Mouse (Mus musculus): ENCODE measurements around the gene Lrr1. TPM values are rescaled to one million over a fixed set of nuclear protein-coding genes. Genes with fewer than 3 reads are reported as not detected.

Gene Lrr1
- total and polyA plus RNA-seq, 3 experiments = 9.2 to 35.0 (median 23.8) TPM

- no peak for DNase-seq (ENCODE audit: extremely low read depth)
- Histone ChIP-seq H3K4me3 (replicated peaks in 1 of 3; ENCODE audit: low read depth in 2 of 3, low read length in 2 of 3, poor library complexity in 1 of 3) (no peak overlapping the region), H3K79me2 (replicated peaks; ENCODE audit: control insufficient read depth, extremely low read depth, insufficient read depth, poor library complexity, severe bottlenecking) (peaks cover 55% of the 10 kb centered on the region), H3K27ac (ENCODE audit: insufficient read depth, low read depth) (no peak overlapping the region), H3K36me3 (replicated peaks in 1 of 2; ENCODE audit: control insufficient read depth in 1 of 2, insufficient read depth in 1 of 2, low read length in 1 of 2) (peaks cover 17 to 42% of the 10 kb centered on the region in 2 experiments), H3K9ac (ENCODE audit: insufficient read depth, low read depth) (no peak overlapping the region), H3K27me3 (replicated peaks) (no peaks in the 10 kb centered on the region), H3K9me3 (replicated peaks; ENCODE audit: low read length) (no peaks in the 10 kb centered on the region), H3K4me1 (ENCODE audit: control insufficient read depth in 1 of 2, insufficient read depth in 2 of 2) (peaks cover 5 to 28% of the 10 kb centered on the region in 2 experiments; a peak in 3 of 4 replicates), H3K4me2 (ENCODE audit: insufficient read depth, low read depth, poor library complexity, severe bottlenecking) (no peak overlapping the region)
- no peak for TF ChIP-seq TBP (conservative IDR thresholded peaks at IDR 0.05; ENCODE audit: low read depth, low read length)
- TF ChIP-seq SIN3A (IDR thresholded peaks at IDR 0.05; ENCODE audit: low read length) = no peak
- TF ChIP-seq SMC3 (IDR thresholded peaks at IDR 0.05; ENCODE audit: low read depth, low read length) = no peak
- TF ChIP-seq MYC (IDR thresholded peaks at IDR 0.05; ENCODE audit: low read depth, low read length) = no peak
- dilution Hi-C loops (cut with MboI; ENCODE audit: extremely low pct_ligation_motif_present, extremely low pct_unique_long_range_greater_than_20kb, low sequenced_read_pairs) (no loop called here), in situ Hi-C loops (cut with MboI; ENCODE audit: low pct_ligation_motif_present, low pct_unique_long_range_greater_than_20kb, low sequenced_read_pairs) (no loop called here)
Measured at GRCm38 (mm10) chr12:69191396-69191795, 22.8 kb downstream of the Lrr1 start.

DNA sequence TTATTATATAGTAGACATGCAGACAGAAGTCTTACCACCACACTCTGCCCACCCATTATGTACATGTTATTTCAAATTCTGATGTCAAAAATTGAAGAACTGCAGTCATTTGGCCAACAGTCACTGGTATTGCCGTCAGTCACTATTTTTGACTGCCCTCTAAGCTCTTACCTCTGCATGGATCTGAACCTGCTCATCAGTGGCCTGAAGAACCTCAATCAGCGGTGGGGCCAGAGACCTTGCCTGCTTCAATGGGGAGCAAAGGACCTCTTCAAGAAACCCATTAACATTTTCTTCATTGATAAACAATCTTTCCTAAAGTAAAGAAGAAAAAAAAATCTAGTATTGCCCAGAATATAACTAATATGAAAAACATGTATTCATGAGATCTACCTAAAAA, 24.0 kb downstream of the Lrr1 start:
- TF ChIP-seq NELFE (IDR thresholded peaks at IDR 0.05; ENCODE audit: low read depth, low read length) (no peak), USF1 (IDR thresholded peaks at IDR 0.05; ENCODE audit: low read depth, low read length) (no peak), CTCF (conservative IDR thresholded peaks at IDR 0.05 in 1 of 2, IDR thresholded peaks at IDR 0.05 in 1 of 2; ENCODE audit: low read depth in 2 of 2, low read length in 2 of 2) (no peak), IRF4 (IDR thresholded peaks at IDR 0.05; ENCODE audit: low read depth, low read length) (no peak), BHLHE40 (IDR thresholded peaks at IDR 0.05; ENCODE audit: low read depth, low read length) (no peak), RAD21 (IDR thresholded peaks at IDR 0.05; ENCODE audit: low read depth, low read length) (no peak), MAZ (IDR thresholded peaks at IDR 0.05; ENCODE audit: low read depth, low read length) (no peak), ZC3H11A (IDR thresholded peaks at IDR 0.05; ENCODE audit: low read depth, low read length) (no peak), ETS1 (conservative IDR thresholded peaks at IDR 0.05; ENCODE audit: low read depth, low read length) (no peak), TCF12 (IDR thresholded peaks at IDR 0.05; ENCODE audit: low read depth, low read length) (no peak), ZNF384 (IDR thresholded peaks at IDR 0.05; ENCODE audit: low read depth, low read length) (no peak), USF2 (conservative IDR thresholded peaks at IDR 0.05; ENCODE audit: low read depth, low read length) (no peak), GABPA (IDR thresholded peaks at IDR 0.05; ENCODE audit: insufficient replicate concordance, low read depth, low read length) (no peak), SIN3A (IDR thresholded peaks at IDR 0.05; ENCODE audit: low read length) (no peak), EP300 (IDR thresholded peaks at IDR 0.05; ENCODE audit: low read length) (no peak), JUND (conservative IDR thresholded peaks at IDR 0.05; ENCODE audit: low read depth, low read length) (no peak)

More for the DNA sequence above, 24.0 kb downstream of the Lrr1 start:
- Histone ChIP-seq H3K9ac (ENCODE audit: insufficient read depth, low read depth) (no peak overlapping the region), H3K27ac (ENCODE audit: insufficient read depth, low read depth) (no peak overlapping the region), H3K4me1 (ENCODE audit: control insufficient read depth in 1 of 2, insufficient read depth in 2 of 2) (peaks cover 2 to 19% of the 10 kb centered on the region in 2 experiments; a peak in 3 of 4 replicates), H3K79me2 (replicated peaks; ENCODE audit: control insufficient read depth, extremely low read depth, insufficient read depth, poor library complexity, severe bottlenecking) (peaks cover 50% of the 10 kb centered on the region), H3K36me3 (replicated peaks in 1 of 2; ENCODE audit: control insufficient read depth in 1 of 2, insufficient read depth in 1 of 2, low read length in 1 of 2) (peaks cover 17 to 36% of the 10 kb centered on the region in 2 experiments), H3K9me3 (replicated peaks; ENCODE audit: low read length) (no peaks in the 10 kb centered on the region), H3K27me3 (replicated peaks) (no peaks in the 10 kb centered on the region), H3K4me3 (replicated peaks in 1 of 3; ENCODE audit: low read depth in 2 of 3, low read length in 2 of 3, poor library complexity in 1 of 3) (no peak overlapping the region), H3K4me2 (ENCODE audit: insufficient read depth, low read depth, poor library complexity, severe bottlenecking) (no peak overlapping the region)
- DNase-seq (ENCODE audit: extremely low read depth) = no peak
- dilution Hi-C loops (cut with MboI; ENCODE audit: extremely low pct_ligation_motif_present, extremely low pct_unique_long_range_greater_than_20kb, low sequenced_read_pairs) (no loop called here), in situ Hi-C loops (cut with MboI; ENCODE audit: low pct_ligation_motif_present, low pct_unique_long_range_greater_than_20kb, low sequenced_read_pairs) (no loop called here)

All from CH12.LX (cell line).